Mouse (Mus musculus): ENCODE data around the gene Fam167b. TPM values are rescaled to one million over a fixed set of nuclear protein-coding genes. Genes with fewer than 3 reads are reported as not detected.

Fam167b gene
- polyA plus RNA-seq (2014; fragmentation: Nextera tagmentation; extraction: Ambion mirVana) = 2.9 and 3.2 TPM in 2 replicates

DNA sequence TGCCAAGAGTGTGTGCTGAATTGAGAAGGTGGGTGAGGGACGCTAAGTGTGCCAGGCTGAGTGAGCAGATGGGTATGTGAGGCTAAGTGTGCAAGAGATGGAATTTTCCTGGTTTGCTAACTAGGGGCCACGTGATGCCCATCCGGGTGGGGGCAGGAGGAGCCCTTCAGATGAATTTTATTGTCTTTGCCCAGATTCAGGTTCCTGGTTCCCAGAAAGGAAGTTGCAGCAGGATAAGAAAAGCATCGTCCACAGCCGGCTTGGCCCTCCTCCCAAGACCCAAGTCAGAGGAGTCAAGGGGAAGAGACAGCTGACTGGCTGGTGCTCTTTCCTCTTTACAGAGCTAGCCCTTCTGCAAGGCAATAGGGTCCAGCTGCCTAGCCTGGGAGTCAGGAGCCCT is at the start of gene Fam167b:
Gene Fam167b, minus strand, starts transcription at position 84 of the 400 bp plus-strand sequence.
- WGBS = 88% methylated on average over 5 of the region's 5 CpGs
- H3K4me2 ChIP-seq (ENCODE audit: low read depth, low read length) = no peak within 1 kb of the TSS
- no peaks in the 10 kb centered on the region for H3K9me3 ChIP-seq (replicated peaks; ENCODE audit: control insufficient read depth, low read length)
- no peak within 1 kb of the TSS for H3K9ac ChIP-seq (replicated peaks; ENCODE audit: low read length)
- no peak within 1 kb of the TSS for H3K27ac ChIP-seq (replicated peaks; ENCODE audit: low read depth, low read length)
- DNase-seq (ENCODE audit: low spot score) = no peak
- no peaks in the 10 kb centered on the region for H3K27me3 ChIP-seq (ENCODE audit: control insufficient read depth, insufficient read depth, low read length)
- no peaks in the 10 kb centered on the region for H3K4me1 ChIP-seq (ENCODE audit: control insufficient read depth, insufficient read depth, low read length)
- ATAC-seq (replicated peaks; ENCODE audit: insufficient number of reproducible peaks, low FRiP score, low TSS enrichment, low read depth) = no peak
- H3K36me3 ChIP-seq (replicated peaks; ENCODE audit: control insufficient read depth, insufficient read depth, low read depth, low read length) = no peaks in the 10 kb centered on the region
- no peak within 1 kb of the TSS for H3K4me3 ChIP-seq (ENCODE audit: low read depth, low read length)

DNA sequence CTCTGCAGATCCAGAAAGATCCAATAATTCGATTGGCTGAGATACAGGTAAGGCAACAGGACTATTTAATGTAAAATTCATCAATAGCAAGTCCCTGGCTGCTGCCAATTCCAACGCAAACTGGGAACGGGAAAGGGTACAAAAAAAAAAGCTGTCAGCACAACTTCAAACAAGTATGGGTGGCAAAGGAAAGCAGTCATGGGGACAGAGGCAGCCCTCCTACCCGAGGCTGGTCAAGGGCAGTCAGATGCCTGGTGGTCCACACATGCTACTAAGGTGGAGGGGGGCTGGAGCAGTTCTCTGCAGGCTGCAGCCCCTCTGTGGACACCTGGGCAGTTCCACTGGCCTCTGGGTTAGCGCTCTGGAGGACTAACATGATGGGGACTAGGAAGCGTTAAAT is 47.7 kb upstream of the Fam167b start:
- DNase-seq (ENCODE audit: low spot score) (no peak), ATAC-seq (replicated peaks; ENCODE audit: insufficient number of reproducible peaks, low FRiP score, low TSS enrichment, low read depth) (no peak)
- 79% methylated on average over 6 of the region's 6 CpGs for WGBS
- H3K27me3 ChIP-seq (ENCODE audit: control insufficient read depth, insufficient read depth, low read length) = no peaks in the 10 kb centered on the region
- no peaks in the 10 kb centered on the region for H3K9me3 ChIP-seq (replicated peaks; ENCODE audit: control insufficient read depth, low read length)
- no peak overlapping the region; the same call in 1 of the 2 replicates for H3K4me3 ChIP-seq (ENCODE audit: low read depth, low read length)
- H3K27ac ChIP-seq (replicated peaks; ENCODE audit: low read depth, low read length) = no peak overlapping the region
- H3K36me3 ChIP-seq (replicated peaks; ENCODE audit: control insufficient read depth, insufficient read depth, low read depth, low read length) = peaks cover 23% of the 10 kb centered on the region
- no peak overlapping the region for H3K9ac ChIP-seq (replicated peaks; ENCODE audit: low read length)
- H3K4me2 ChIP-seq (ENCODE audit: low read depth, low read length) = no peak overlapping the region
- peaks cover 4% of the 10 kb centered on the region; the same call in 1 of the 2 replicates for H3K4me1 ChIP-seq (ENCODE audit: control insufficient read depth, insufficient read depth, low read length)

DNA sequence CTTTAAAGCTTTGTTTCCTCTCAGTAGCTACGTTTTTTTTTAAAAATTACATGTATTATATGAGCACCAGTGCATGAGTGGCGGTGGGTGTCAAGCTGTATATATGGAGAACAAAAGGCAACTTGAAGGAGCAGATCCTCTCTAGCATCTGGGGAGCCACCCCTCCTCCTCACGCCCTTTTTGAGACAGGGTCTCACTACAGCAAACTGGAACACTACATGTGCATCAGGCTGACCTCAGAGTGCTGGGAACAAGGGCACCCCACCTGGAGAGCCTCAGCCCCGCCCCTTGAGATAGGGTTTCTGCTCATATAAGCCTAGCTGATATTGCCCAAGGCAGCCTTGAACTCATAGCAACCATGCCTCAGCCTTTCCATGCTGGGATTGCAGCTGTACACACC is 47.1 kb upstream of the Fam167b start:
- H3K9me3 ChIP-seq (replicated peaks; ENCODE audit: control insufficient read depth, low read length) = no peaks in the 10 kb centered on the region
- no peak overlapping the region; the same call in 1 of the 2 replicates for H3K4me3 ChIP-seq (ENCODE audit: low read depth, low read length)
- no peak overlapping the region; the same call in 1 of the 2 replicates for H3K9ac ChIP-seq (replicated peaks; ENCODE audit: low read length)
- H3K4me1 ChIP-seq (ENCODE audit: control insufficient read depth, insufficient read depth, low read length) = peaks cover 4% of the 10 kb centered on the region; the same call in 1 of the 2 replicates
- H3K27ac ChIP-seq (replicated peaks; ENCODE audit: low read depth, low read length) = no peak overlapping the region
- whole genome bisulfite sequencing = 42% methylated on average over 4 of the region's 4 CpGs
- H3K36me3 ChIP-seq (replicated peaks; ENCODE audit: control insufficient read depth, insufficient read depth, low read depth, low read length) = peaks cover 21% of the 10 kb centered on the region
- DNase-seq (ENCODE audit: low spot score) (no peak), ATAC-seq (replicated peaks; ENCODE audit: insufficient number of reproducible peaks, low FRiP score, low TSS enrichment, low read depth) (no peak)
- H3K27me3 ChIP-seq (ENCODE audit: control insufficient read depth, insufficient read depth, low read length) = no peaks in the 10 kb centered on the region
- no peak overlapping the region for H3K4me2 ChIP-seq (ENCODE audit: low read depth, low read length)

DNA sequence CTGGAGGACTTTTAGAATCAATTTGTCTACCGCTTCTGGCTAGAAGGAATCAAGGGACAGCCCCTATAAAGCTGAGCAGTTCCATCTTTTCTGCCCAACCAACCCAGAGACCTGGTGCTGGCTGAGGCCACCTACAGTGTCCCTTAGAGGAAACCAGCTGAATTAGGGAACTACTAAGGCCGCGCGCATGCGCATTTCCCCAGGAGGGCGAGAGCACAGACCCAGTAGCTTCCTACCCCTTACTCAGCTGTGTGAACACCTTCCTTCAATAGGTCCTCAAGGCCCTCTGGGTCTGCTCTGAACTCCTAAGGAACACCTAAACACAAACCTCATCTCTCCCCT is 46.7 kb upstream of the Fam167b start:
- ATAC-seq (replicated peaks; ENCODE audit: insufficient number of reproducible peaks, low FRiP score, low TSS enrichment, low read depth) = no peak
- H3K4me3 ChIP-seq (ENCODE audit: low read depth, low read length) = peak overlapping the region; percentile 61; the same call in 1 of the 2 replicates
- peaks cover 4% of the 10 kb centered on the region; the same call in 1 of the 2 replicates for H3K4me1 ChIP-seq (ENCODE audit: control insufficient read depth, insufficient read depth, low read length)
- peak overlapping the region; percentile 73 for H3K4me2 ChIP-seq (ENCODE audit: low read depth, low read length)
- peak overlapping the region; percentile 56; the same call in 1 of the 2 replicates for H3K27ac ChIP-seq (replicated peaks; ENCODE audit: low read depth, low read length)
- no peaks in the 10 kb centered on the region for H3K9me3 ChIP-seq (replicated peaks; ENCODE audit: control insufficient read depth, low read length)
- 0% methylated on average over 6 of the region's 6 CpGs for WGBS
- H3K9ac ChIP-seq (replicated peaks; ENCODE audit: low read length) = peak overlapping the region; percentile 39
- peak; percentile 71 for DNase-seq (ENCODE audit: low spot score)
- H3K27me3 ChIP-seq (ENCODE audit: control insufficient read depth, insufficient read depth, low read length) = no peaks in the 10 kb centered on the region
- H3K36me3 ChIP-seq (replicated peaks; ENCODE audit: control insufficient read depth, insufficient read depth, low read depth, low read length) = peaks cover 19% of the 10 kb centered on the region

DNA sequence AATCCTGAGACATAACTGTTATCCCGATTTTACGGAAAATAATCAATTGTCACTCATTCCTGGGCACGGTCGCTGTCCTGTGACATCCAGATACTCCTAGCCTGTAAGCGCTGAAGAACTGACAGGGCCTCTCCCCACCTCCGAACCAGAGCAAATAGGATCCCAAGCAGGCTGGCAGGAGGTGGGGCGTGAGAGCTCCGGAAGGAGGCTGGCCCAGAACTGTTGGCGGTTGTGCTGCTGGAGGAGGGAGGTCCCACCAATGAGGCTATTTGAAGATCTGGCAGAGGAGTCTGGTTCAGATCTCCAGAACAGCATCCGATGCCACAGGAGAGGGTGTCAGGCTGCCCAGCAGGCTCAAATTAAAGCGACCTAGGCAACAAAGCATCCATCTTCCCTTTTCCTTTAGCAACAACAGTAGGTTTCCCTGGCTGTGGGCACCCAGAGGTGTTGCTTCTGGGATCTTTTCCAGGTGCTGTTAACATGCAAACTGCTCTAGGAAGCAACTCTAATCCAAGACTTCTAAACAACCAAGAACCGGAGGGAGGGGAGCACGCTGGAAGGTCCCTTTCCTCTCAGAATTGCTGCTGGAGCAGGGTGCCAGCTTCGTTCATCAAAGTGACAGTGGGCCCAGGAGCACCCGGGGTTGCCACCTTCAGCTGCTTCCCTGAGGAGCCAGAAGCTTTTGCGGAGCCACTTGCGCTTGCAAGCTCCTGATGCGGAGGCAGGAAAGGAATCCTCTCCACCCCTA is 46.1 kb upstream of the Fam167b start:
- Histone ChIP-seq H3K27me3 (ENCODE audit: control insufficient read depth, insufficient read depth, low read length) (no peaks in the 10 kb centered on the region), H3K4me1 (ENCODE audit: control insufficient read depth, insufficient read depth, low read length) (peaks cover 4% of the 10 kb centered on the region; the same call in 1 of the 2 replicates), H3K4me3 (ENCODE audit: low read depth, low read length) (peak overlapping the region; percentile 61), H3K36me3 (replicated peaks; ENCODE audit: control insufficient read depth, insufficient read depth, low read depth, low read length) (peaks cover 17% of the 10 kb centered on the region), H3K9me3 (replicated peaks; ENCODE audit: control insufficient read depth, low read length) (no peaks in the 10 kb centered on the region), H3K4me2 (ENCODE audit: low read depth, low read length) (peak overlapping the region; percentile 73), H3K27ac (replicated peaks; ENCODE audit: low read depth, low read length) (peak overlapping the region; percentile 71), H3K9ac (replicated peaks; ENCODE audit: low read length) (peak overlapping the region; percentile 81)
- WGBS = 1% methylated on average over 18 of the region's 18 CpGs
- ATAC-seq (replicated peaks; ENCODE audit: insufficient number of reproducible peaks, low FRiP score, low TSS enrichment, low read depth) (peak; percentile 85), DNase-seq (ENCODE audit: low spot score) (peak; percentile 87)

DNA sequence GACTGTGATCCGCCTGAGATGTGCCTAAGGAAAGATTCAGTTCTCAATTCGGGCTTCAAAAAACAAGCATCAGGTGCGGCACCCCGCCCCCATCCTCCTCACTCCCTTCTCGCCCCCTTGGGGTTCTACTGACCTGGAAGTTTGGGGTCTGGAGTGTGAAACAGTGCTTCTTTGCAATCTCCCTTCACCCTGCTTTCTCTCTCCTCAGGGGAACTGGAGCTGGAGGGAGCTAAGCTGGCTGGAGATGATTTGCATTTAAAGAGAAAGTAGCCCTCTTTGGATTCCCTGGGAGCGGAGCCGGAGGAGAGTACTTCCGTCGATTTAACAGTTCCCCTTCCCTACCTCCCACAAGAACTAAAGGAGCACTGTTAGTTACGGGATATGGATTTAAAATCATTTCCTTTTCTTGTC is 45.3 kb upstream of the Fam167b start, which contains the start of gene Ccdc28b:
Gene Ccdc28b, minus strand, starts transcription at position 267 of the 411 bp plus-strand sequence.
- H3K27me3 ChIP-seq (ENCODE audit: control insufficient read depth, insufficient read depth, low read length) = no peaks in the 10 kb centered on the region
- H3K27ac ChIP-seq (replicated peaks; ENCODE audit: low read depth, low read length) = peak within 1 kb of the TSS; percentile 71
- DNase-seq (ENCODE audit: low spot score) = peak; percentile 69
- peaks cover 4% of the 10 kb centered on the region; the same call in 1 of the 2 replicates for H3K4me1 ChIP-seq (ENCODE audit: control insufficient read depth, insufficient read depth, low read length)
- H3K4me2 ChIP-seq (ENCODE audit: low read depth, low read length) = peak within 1 kb of the TSS; percentile 73
- peaks cover 11% of the 10 kb centered on the region for H3K36me3 ChIP-seq (replicated peaks; ENCODE audit: control insufficient read depth, insufficient read depth, low read depth, low read length)
- H3K4me3 ChIP-seq (ENCODE audit: low read depth, low read length) = peak within 1 kb of the TSS; percentile 61
- 1% methylated on average over 10 of the region's 10 CpGs for WGBS
- H3K9me3 ChIP-seq (replicated peaks; ENCODE audit: control insufficient read depth, low read length) = no peaks in the 10 kb centered on the region
- no peak for ATAC-seq (replicated peaks; ENCODE audit: insufficient number of reproducible peaks, low FRiP score, low TSS enrichment, low read depth)
- H3K9ac ChIP-seq (replicated peaks; ENCODE audit: low read length) = peak within 1 kb of the TSS; percentile 81

DNA sequence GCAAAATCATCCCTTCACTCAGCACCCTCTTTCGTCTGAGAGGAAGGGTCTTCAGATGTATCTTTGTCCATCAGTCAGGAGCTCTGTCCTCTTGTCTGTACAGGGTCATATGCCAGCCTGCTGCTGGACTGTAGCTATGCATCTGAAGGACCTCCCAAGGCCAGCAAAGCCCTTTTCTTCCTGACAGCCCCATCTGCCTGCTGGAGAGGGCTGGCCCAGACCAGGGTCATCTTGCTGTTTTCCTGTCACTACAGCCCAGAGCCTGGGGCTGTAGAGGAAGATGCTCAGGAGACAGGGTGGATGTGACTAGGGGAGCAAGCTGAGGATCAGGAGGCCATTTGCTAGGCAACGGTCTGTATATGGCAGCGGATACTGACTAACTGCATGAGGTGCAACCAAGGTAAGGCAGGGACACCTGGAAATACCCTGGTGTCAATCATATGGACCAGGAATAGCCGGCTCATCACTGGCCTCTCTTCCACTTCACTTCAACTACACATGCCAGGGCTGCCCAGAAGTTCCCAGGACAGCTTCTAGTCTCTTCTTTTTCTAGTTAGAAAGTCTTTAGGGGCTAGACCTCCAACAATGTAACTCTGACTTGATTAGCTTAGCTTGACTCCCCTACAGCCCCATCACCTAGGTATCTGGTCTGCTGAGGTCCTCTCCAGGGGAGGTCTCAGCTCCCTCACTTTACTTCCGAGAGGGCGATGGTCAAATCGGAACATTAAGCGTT is 44.6 kb upstream of the Fam167b start:
- no peaks in the 10 kb centered on the region for H3K9me3 ChIP-seq (replicated peaks; ENCODE audit: control insufficient read depth, low read length)
- H3K4me1 ChIP-seq (ENCODE audit: control insufficient read depth, insufficient read depth, low read length) = peaks cover 4% of the 10 kb centered on the region; the same call in 1 of the 2 replicates
- H3K27me3 ChIP-seq (ENCODE audit: control insufficient read depth, insufficient read depth, low read length) = no peaks in the 10 kb centered on the region
- no peak for ATAC-seq (replicated peaks; ENCODE audit: insufficient number of reproducible peaks, low FRiP score, low TSS enrichment, low read depth)
- peak overlapping the region; percentile 61 for H3K4me3 ChIP-seq (ENCODE audit: low read depth, low read length)
- 0 out of 2 replicates have a peak overlapping the region, but pooled peaks have one; percentile 71 for H3K27ac ChIP-seq (replicated peaks; ENCODE audit: low read depth, low read length)
- H3K36me3 ChIP-seq (replicated peaks; ENCODE audit: control insufficient read depth, insufficient read depth, low read depth, low read length) = peaks cover 6% of the 10 kb centered on the region
- H3K9ac ChIP-seq (replicated peaks; ENCODE audit: low read length) = peak overlapping the region; percentile 81
- H3K4me2 ChIP-seq (ENCODE audit: low read depth, low read length) = peak overlapping the region; percentile 73
- DNase-seq (ENCODE audit: low spot score) = no peak
- 24% methylated on average over 8 of the region's 8 CpGs for WGBS
